17 mouse cellular contexts compared by ENCODE assay signal in the genomic region with DNA sequence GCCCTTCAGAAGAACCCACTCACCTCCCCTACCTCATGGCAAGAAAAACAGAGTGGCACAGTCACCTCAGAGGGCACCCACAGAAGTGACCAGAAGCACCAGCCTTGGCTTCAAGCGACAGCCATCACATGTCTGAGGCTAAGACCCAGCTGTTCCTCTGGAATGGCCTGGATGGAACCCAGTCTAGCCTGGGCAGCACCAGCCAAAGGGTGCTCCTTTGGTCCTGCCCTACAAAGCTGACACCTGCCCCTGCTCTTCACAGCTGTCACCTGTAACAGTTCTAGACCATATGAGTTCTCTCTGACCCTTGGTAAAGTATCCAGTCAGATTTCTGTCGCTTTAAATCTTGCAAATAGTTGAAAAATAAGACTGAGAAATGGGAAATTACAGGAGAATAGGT. TPM values are rescaled to one million over a fixed set of nuclear protein-coding genes. Genes with fewer than 3 reads are reported as not detected.
"Had no signal": no experiment of that assay in that cellular context is flagged by ENCODE, and none has a peak within 500 bp of the region (broad histone marks: within the 10 kb centered on the region; RNA-seq: fewer than 3 reads in every experiment).

No protein-coding gene starts in this region.

- H3K4me1 ChIP-seq: liver, embryonic 15.5 days; neural tube, embryonic 12.5 days had no signal

- H3K36me3 ChIP-seq: liver, embryonic 15.5 days; midbrain, embryonic 10.5 days had no signal

- H3K4me3 ChIP-seq: layer of hippocampus, adult 2 months; liver, embryonic 15.5 days; midbrain, embryonic 10.5 days; neural tube, embryonic 12.5 days had no signal

- H3K27me3 ChIP-seq: neural tube, embryonic 12.5 days had no signal

- H3K27ac ChIP-seq: layer of hippocampus, adult 2 months; liver, embryonic 15.5 days; midbrain, embryonic 10.5 days; neural tube, embryonic 12.5 days had no signal

- DNase-seq: kidney, adult 8-10 months; kidney, postnatal 10 days; kidney, postnatal 4 days; lung, adult 2 months; lung, postnatal 10 days; midbrain, embryonic 14.5 days; retina, postnatal 1 day; right cerebral cortex, postnatal 4 days; spleen, adult 18-20 months; thymus, adult 2 months; thymus, postnatal 25 days had no signal

RNA-seq across cellular contexts. Expression of a gene that starts 14.9 kb away (rescaled TPM):
- total RNA-seq: megakaryocyte, adult 5-6 weeks; neutrophil, adult 5-6 weeks had no signal
